Mouse (Mus musculus) small intestine, adult 2 months (tissue): ENCODE data around the gene Mtif3.

Experiments
- CTCF ChIP-seq: fragments of 200-500 bp; IDR thresholded peaks from 2 replicates; pipeline ENCODE4 v1.5.1; 2012; ENCODE audit warnings: low read depth, mild to moderate bottlenecking, control low read depth, inconsistent platforms, low read length, moderate library complexity, mixed read lengths; ENCODE audit not compliant: insufficient replicate concordance, insufficient read length; ENCODE audit errors: extremely low read depth
- POLR2A ChIP-seq: fragments of 200-500 bp; IDR thresholded peaks from 2 replicates; pipeline ENCODE4 v1.6.1; 2012; ENCODE audit warnings: low read depth, mild to moderate bottlenecking, control low read depth, inconsistent platforms, low read length, moderate library complexity

DNA sequence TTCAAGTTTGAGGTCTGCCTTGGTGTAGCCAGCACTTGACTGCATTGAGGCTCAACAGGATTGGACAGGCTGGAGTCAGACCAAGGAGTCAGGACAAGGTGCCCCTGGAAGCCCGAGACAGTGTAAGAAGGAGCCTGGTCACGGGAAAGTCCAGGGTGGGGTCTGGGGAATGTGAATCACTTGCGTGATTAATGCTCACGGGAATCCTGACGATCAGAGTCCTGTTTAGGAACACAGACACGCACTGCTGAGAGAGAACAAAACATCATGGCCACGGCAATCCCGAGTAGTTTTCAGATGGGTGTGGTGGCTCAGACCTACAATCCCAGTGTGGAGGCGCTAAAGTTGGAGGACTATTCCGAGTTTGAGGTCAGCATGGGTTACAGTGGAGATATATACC lies 47.7 kb upstream of the Mtif3 start:
- TF ChIP-seq CTCF (no peak), POLR2A (no peak)
